Mouse (Mus musculus): ENCODE measurements around the gene Poc1b.

GRCm38 (mm10) chr10:99197125-99197524 is 90.3 kb downstream of the Poc1b start:
- TF ChIP-seq CTCF (IDR thresholded peaks at IDR 0.05) (no peak), POLR2A (IDR thresholded peaks at IDR 0.05; ENCODE audit: insufficient read depth, low read depth, low read length) (no peak), EP300 (IDR thresholded peaks at IDR 0.05; ENCODE audit: insufficient read depth, low read depth, low read length) (no peak)
